Mouse (Mus musculus): ENCODE measurements around the gene Acad9.

DNA sequence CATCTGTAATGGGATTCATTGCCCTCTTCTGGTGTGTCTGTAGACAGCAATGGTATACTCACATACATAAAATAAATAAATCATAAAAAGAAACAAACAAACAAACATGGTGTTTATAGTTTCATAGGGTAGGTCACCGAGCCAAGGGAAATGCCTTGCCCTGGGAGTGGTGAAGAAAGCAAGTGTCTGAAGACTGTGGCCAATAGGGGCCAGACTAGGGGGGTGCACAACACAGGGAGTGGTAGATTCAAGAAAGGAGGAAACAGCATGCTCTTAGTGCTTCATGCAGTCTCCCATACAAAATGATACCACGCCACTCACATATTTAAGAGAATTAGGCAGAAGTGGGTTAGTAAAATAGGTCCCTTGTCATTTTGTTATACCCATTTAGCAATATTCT is 613 bp upstream of the Acad9 start:
- TF ChIP-seq CTCF (IDR thresholded peaks at IDR 0.05; ENCODE audit: control insufficient read depth, insufficient read depth, insufficient replicate concordance, low read depth, low read length) = no peak
- TF ChIP-seq POLR2A (IDR thresholded peaks at IDR 0.05; ENCODE audit: control insufficient read depth, low read depth, low read length) = no peak

Measured in testis, adult 2 months (tissue).